Mouse (Mus musculus) CD4-positive, CD25-positive, alpha-beta regulatory T cell, adult 4 months (primary cell): ENCODE results near the gene Avil. TPM values are rescaled to one million over a fixed set of nuclear protein-coding genes. Genes with fewer than 3 reads are reported as not detected.

Source experiments
- ATAC-seq: one replicate; pipeline ENCODE4 v1.8.0; 2017
- polyA plus RNA-seq, 2 experiments: library from polyadenylated mRNA; unstranded; fragments of 100-300 nt; shearing (Covaris generic); gene quantifications; one replicate each; pipeline ENCODE4 v1.2.1; 2017

Gene Avil
- polyA plus RNA-seq, 2 experiments from 2014 or later: 0.11 to 0.20 TPM

GRCm38 (mm10) chr10:127030336-127031296 is 30.1 kb downstream of the Avil start, which contains the start of gene Tsfm:
Tsfm (minus strand) TSS chr10:127030840.
- peak; percentile 85 for ATAC-seq

- no peak for ATAC-seq
These were observed 32.8 kb downstream of the Avil start for GRCm38 (mm10) chr10:127033301-127033741.

GRCm38 (mm10) chr10:127036273-127036672 is 35.8 kb downstream of the Avil start:
- no peak for ATAC-seq

GRCm38 (mm10) chr10:127037641-127038040 is 37.1 kb downstream of the Avil start:
- no peak for ATAC-seq

- no peak for ATAC-seq
These were observed 40.2 kb downstream of the Avil start for GRCm38 (mm10) chr10:127040569-127041214.

GRCm38 (mm10) chr10:127041274-127041766 is 40.8 kb downstream of the Avil start, which contains the start of the genes Mettl1 and Eef1akmt3:
Mettl1 (plus strand) TSS chr10:127041414.
Eef1akmt3 (minus strand) TSS chr10:127041513.
- peak; percentile 70 for ATAC-seq

GRCm38 (mm10) chr10:127041774-127042338 is 41.3 kb downstream of the Avil start:
- peak; percentile 87 for ATAC-seq

- no peak for ATAC-seq
These were observed 42.1 kb downstream of the Avil start for GRCm38 (mm10) chr10:127042468-127043115.

- no peak for ATAC-seq
These were observed 42.7 kb downstream of the Avil start for GRCm38 (mm10) chr10:127043187-127043586.

- ATAC-seq: no peak
These were observed 47.4 kb downstream of the Avil start, which contains the start of gene Cyp27b1 for GRCm38 (mm10) chr10:127047954-127048353. Cyp27b1 (plus strand) TSS chr10:127048250.

GRCm38 (mm10) chr10:127048608-127049394 is 48.3 kb downstream of the Avil start:
- no peak for ATAC-seq

GRCm38 (mm10) chr10:127049395-127050118 is 49.0 kb downstream of the Avil start:
- ATAC-seq: peak; percentile 71

GRCm38 (mm10) chr10:127050119-127050474 is 49.6 kb downstream of the Avil start:
- peak; percentile 34 for ATAC-seq

GRCm38 (mm10) chr10:127054646-127055045 is 54.1 kb downstream of the Avil start:
- ATAC-seq: no peak

- ATAC-seq: no peak
These were observed 54.9 kb downstream of the Avil start for GRCm38 (mm10) chr10:127055406-127055805.

- ATAC-seq: no peak
These were observed 56.0 kb downstream of the Avil start for GRCm38 (mm10) chr10:127056490-127056889.

GRCm38 (mm10) chr10:127058161-127058560 is 57.7 kb downstream of the Avil start:
- peak; percentile 63 for ATAC-seq

GRCm38 (mm10) chr10:127058708-127059107 is 58.2 kb downstream of the Avil start:
- ATAC-seq: no peak

GRCm38 (mm10) chr10:127059174-127059967 is 58.9 kb downstream of the Avil start:
- no peak for ATAC-seq
